Mouse (Mus musculus) testis, adult 2 months (tissue): ENCODE results near the gene Edil3.

ENCODE experiments used
- CTCF ChIP-seq: fragments of 200-500 bp; IDR thresholded peaks from 2 replicates; pipeline ENCODE4 v1.5.1; 2012; ENCODE audit warnings: low read depth, mild to moderate bottlenecking, inconsistent platforms, low read length, moderate library complexity; ENCODE audit not compliant: control insufficient read depth, insufficient read depth, insufficient replicate concordance
- POLR2A ChIP-seq: fragments of 200-500 bp; IDR thresholded peaks from 2 replicates; pipeline ENCODE4 v1.6.1; 2012; ENCODE audit warnings: low read depth, mild to moderate bottlenecking, inconsistent platforms, low read length, moderate library complexity; ENCODE audit not compliant: control insufficient read depth

GRCm38 (mm10) chr13:88820686-88821308, 475 bp upstream of the Edil3 start:
- TF ChIP-seq CTCF (no peak), POLR2A (no peak)
